Mouse (Mus musculus) intestine, embryonic 15.5 days (tissue): Measurements from ENCODE around the gene Pde12. TPM values are rescaled to one million over a fixed set of nuclear protein-coding genes. Genes with fewer than 3 reads are reported as not detected.
"Not testable (repeated sequence)": the region's sequence is repeated elsewhere in the genome, so short reads cannot be mapped to it uniquely, and the experiment has no call there.

Source experiments
- ATAC-seq: fragments of 200-750 bp; cut with Nextera tagmentation; 2 replicates; pipeline ENCODE4 v1.8.0; 2017; ENCODE audit warnings: moderate TSS enrichment, moderate library complexity
- H3K27ac ChIP-seq: fragments of 300-500 bp; sonication (generic); 2 replicates; pipeline ENCODE4 v1.5.1; 2015; ENCODE audit warnings: mild to moderate bottlenecking, inconsistent platforms
- H3K27me3 ChIP-seq: fragments of 300-500 bp; sonication (generic); replicated peaks from 2 replicates; pipeline ENCODE4 v1.6.1; 2015; ENCODE audit warnings: inconsistent platforms
- H3K36me3 ChIP-seq: fragments of 300-500 bp; sonication (generic); 2 replicates; pipeline ENCODE4 v1.6.1; 2015; ENCODE audit warnings: inconsistent platforms
- H3K4me1 ChIP-seq: fragments of 300-500 bp; sonication (generic); replicated peaks from 2 replicates; pipeline ENCODE4 v1.6.1; 2015; ENCODE audit warnings: inconsistent platforms
- H3K4me2 ChIP-seq: fragments of 300-500 bp; sonication (generic); replicated peaks from 2 replicates; pipeline ENCODE4 v1.6.1; 2015; ENCODE audit warnings: mild to moderate bottlenecking, inconsistent platforms
- H3K4me3 ChIP-seq: fragments of 300-500 bp; sonication (generic); replicated peaks from 2 replicates; pipeline ENCODE4 v1.5.1; 2015; ENCODE audit warnings: inconsistent platforms
- H3K9ac ChIP-seq: fragments of 300-500 bp; sonication (generic); 2 replicates; pipeline ENCODE4 v1.6.1; 2015; ENCODE audit warnings: inconsistent platforms
- H3K9me3 ChIP-seq: fragments of 300-500 bp; sonication (generic); 2 replicates; pipeline ENCODE4 v1.6.1; 2016; ENCODE audit warnings: inconsistent platforms
- WGBS: fragments of 180-500 bp; shearing (Covaris S2); methylation state at CpG from one replicate; pipeline ENCODE4 v1.1.7; 2015; 5-methylcytosine and 5-hydroxymethylcytosine counted together
- polyA plus RNA-seq: library from polyadenylated mRNA; unstranded; fragments of >200 nt; fragmentation: Nextera tagmentation; extraction: Ambion mirVana; gene quantifications from 2 replicates; pipeline ENCODE4 v1.2.1, GENCODE M21; 2015

Pde12 gene
- polyA plus RNA-seq: 10.1 and 10.2 TPM in 2 replicates

DNA sequence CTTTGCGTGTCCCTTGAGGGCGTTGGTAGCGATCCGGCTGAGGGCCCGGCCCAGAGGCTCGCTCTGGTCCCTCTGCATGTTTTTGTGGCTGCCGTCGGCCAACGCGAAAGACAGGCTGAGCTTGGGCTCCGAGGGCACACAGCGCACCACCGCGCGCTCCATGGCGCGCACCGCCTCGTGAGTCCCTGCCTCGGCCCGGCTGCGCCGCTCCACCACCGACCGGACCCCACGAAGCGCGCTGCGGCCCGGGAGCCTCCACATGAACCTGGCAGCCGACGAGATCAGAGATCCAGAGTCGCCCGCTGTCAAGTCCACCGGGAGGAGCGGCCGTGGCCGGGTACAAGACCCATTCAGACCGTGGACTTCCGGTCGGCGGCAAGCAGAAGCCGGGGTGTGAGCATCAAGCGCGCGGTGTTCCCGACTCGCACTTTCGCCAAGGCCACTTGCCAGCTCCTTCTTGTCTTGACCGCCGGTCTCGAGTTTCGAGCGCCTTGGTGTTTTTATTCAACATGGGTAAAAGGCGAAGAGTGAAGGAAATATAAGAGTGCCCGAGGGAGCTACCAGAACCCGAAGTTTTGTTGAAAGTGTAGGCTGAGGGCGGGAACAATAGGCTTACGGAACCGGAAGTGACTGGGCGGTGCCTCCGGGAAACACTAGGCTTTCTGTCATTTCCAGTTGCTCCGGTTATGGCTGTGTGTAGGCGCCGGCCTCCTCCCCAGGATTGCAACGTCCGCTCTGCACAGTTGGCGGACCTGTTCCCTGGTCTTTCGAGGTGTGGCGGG is at the start of gene Pde12:
Gene Pde12, minus strand, starts transcription at position 592 of the 782 bp plus-strand sequence.
- Histone ChIP-seq H3K27me3 (no peaks in the 10 kb centered on the region), H3K4me2 (peak within 1 kb of the TSS; percentile 85), H3K9ac (peak within 1 kb of the TSS; percentile 86), H3K36me3 (peaks cover 5% of the 10 kb centered on the region; the same call in 1 of the 2 replicates), H3K4me1 (peaks cover 5% of the 10 kb centered on the region; the same call in 1 of the 2 replicates), H3K9me3 (no peaks in the 10 kb centered on the region), H3K4me3 (peak within 1 kb of the TSS; percentile 96), H3K27ac (peak within 1 kb of the TSS; percentile 89)
- WGBS: under 1% methylated on average over 70 of the region's 70 CpGs
- ATAC-seq: peak; percentile 93

DNA sequence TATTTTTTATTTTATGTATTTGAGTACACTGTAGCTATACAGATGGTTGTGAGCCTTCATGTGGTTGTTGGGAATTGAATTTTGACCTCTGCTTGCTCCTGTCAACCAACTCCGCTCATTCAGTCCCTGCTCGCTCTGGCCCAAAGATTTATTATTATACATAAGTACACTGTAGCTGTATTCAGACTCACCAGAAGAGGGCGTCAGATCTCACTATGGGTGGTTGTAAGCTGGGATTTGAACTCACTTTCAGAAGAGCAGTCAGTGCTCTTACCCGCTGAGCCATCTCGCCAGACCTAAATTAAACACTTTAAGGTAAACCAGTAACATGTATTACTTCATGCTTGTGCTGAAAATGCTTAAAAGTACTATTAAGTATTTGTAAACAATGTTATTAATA is 35.6 kb upstream of the Pde12 start:
- ATAC-seq, H3K27ac ChIP-seq, H3K9me3 ChIP-seq, H3K4me3 ChIP-seq, H3K4me2 ChIP-seq, H3K4me1 ChIP-seq, H3K36me3 ChIP-seq, H3K9ac ChIP-seq, H3K27me3 ChIP-seq: not testable (repeated sequence)
- WGBS: 83% methylated on average over 5 of the region's 5 CpGs

DNA sequence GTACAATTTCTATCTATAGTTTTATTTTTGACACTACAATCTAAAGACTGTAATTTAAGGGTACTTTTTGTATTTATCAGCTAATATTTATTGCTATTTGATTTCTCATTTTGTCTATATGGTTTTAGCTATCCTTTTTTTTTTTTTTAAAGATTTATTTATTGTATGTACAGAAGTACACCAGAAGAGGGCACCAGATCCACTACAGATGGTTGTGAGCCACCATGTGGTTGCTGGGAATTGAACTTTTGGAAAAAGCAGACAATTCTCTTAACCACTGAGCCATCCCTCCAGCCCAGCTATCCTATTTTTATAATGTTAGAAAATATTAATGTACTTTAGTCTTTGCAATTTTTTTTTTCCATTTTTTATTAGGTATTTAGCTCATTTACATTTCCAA is 28.2 kb upstream of the Pde12 start:
- no peak for ATAC-seq
- Histone ChIP-seq H3K4me2 (no peak overlapping the region), H3K27me3 (no peaks in the 10 kb centered on the region), H3K4me1 (no peaks in the 10 kb centered on the region), H3K9me3 (no peaks in the 10 kb centered on the region), H3K9ac (no peak overlapping the region), H3K4me3 (no peak overlapping the region), H3K27ac (no peak overlapping the region), H3K36me3 (no peaks in the 10 kb centered on the region)

DNA sequence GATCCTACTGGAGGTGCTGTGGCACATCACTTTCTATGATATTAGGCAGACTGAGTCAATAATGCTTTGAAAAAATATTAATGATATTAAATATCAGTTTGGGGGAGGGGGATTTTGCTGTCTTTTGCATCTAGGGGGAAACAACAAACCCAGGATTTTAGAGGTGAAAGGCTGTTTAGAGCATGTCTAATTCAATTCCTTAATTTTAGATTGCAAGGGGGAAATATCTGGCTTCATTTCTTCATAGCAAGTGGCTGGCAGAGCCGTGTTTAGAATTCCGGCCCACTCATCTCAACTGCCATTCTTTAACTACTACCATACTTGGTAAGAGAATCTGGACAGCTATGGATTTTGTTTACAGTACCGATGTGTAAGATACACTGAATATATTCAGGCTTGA is 23.3 kb upstream of the Pde12 start, which contains the start of gene Dnah12:
Gene Dnah12, plus strand, starts transcription at position 301 of the 400 bp plus-strand sequence.
- Histone ChIP-seq H3K9ac (no peak within 1 kb of the TSS), H3K4me2 (no peak within 1 kb of the TSS), H3K27ac (no peak within 1 kb of the TSS), H3K36me3 (no peaks in the 10 kb centered on the region), H3K4me1 (no peaks in the 10 kb centered on the region), H3K9me3 (no peaks in the 10 kb centered on the region), H3K4me3 (no peak within 1 kb of the TSS), H3K27me3 (no peaks in the 10 kb centered on the region)
- no peak for ATAC-seq
- 75% methylated on average over 3 of the region's 3 CpGs for whole genome bisulfite sequencing

DNA sequence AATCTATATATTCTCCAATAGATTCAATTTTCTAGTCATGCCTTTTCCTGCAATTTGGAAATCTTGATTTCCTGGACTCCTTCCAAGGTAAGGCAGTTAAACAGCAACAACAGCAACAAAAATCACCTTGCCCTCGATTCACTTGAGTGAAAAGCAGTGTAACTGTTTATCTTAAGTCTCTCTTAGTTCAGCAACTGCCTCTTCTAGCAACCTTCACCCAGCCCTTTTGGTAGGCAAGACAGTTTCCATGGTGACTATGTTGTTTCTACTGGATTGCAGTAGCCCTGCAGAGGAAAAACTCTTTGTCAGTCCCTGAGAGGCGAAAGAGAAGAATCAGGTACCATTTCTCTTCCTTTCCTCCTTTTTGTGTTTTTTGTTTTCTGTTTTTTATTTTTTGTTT is 21.7 kb upstream of the Pde12 start:
- H3K4me2 ChIP-seq: no peak overlapping the region
- ATAC-seq: no peak
- WGBS: 53% methylated on average over 2 of the region's 2 CpGs
- H3K36me3 ChIP-seq: no peaks in the 10 kb centered on the region
- no peak overlapping the region for H3K27ac ChIP-seq
- no peak overlapping the region for H3K9ac ChIP-seq
- no peaks in the 10 kb centered on the region for H3K9me3 ChIP-seq
- H3K4me1 ChIP-seq: no peaks in the 10 kb centered on the region
- H3K27me3 ChIP-seq: no peaks in the 10 kb centered on the region
- H3K4me3 ChIP-seq: no peak overlapping the region

DNA sequence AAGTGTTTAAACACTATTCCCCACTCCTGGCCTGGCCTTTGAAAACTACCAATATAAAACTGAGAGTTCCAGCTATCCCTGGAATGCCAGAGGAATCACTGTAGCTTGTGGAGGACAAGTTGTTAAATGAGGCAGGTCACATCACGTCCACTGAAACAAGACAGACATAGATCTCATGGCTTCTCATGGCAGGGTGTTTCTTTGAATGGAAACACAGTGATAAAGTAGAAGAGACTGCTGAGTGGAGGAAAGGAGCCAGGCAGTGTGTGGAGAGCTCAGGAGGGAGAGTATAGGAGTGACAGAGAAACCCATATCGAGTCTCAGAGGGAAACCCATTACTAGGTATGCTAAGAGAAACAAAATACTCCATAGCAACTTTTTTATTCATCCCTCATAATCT is 21.0 kb upstream of the Pde12 start:
- Histone ChIP-seq H3K4me1 (no peaks in the 10 kb centered on the region), H3K4me3 (no peak overlapping the region), H3K9ac (no peak overlapping the region), H3K9me3 (no peaks in the 10 kb centered on the region), H3K36me3 (no peaks in the 10 kb centered on the region), H3K27ac (no peak overlapping the region), H3K27me3 (no peaks in the 10 kb centered on the region), H3K4me2 (no peak overlapping the region)
- ATAC-seq: no peak
- WGBS: 46% methylated on average over 2 of the region's 2 CpGs

DNA sequence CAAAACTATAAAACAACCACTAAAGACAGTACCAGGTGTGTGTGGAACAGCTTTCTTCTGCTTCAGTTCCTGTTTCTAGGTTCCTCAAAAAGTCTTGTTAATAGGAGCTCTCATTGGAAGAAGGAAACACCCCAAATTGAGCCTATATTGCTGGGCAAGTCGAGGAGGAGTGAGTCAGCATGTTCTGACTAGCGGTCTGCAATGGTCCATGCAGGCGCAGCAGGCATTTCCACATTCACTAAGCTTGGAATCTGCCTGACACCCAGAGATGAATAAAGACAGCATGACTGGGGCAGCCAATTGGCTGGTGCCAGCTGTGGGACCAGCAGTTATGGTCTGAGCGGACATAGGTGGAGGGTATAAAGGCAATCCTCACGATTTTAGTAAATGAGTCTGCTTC is 6.1 kb upstream of the Pde12 start:
- no peaks in the 10 kb centered on the region for H3K4me1 ChIP-seq
- H3K4me3 ChIP-seq: no peak overlapping the region
- no peaks in the 10 kb centered on the region for H3K36me3 ChIP-seq
- no peak overlapping the region for H3K4me2 ChIP-seq
- no peak overlapping the region for H3K9ac ChIP-seq
- no peak overlapping the region for H3K27ac ChIP-seq
- no peaks in the 10 kb centered on the region for H3K27me3 ChIP-seq
- no peaks in the 10 kb centered on the region for H3K9me3 ChIP-seq
- WGBS: 80% methylated on average over 5 of the region's 5 CpGs
- no peak for ATAC-seq

DNA sequence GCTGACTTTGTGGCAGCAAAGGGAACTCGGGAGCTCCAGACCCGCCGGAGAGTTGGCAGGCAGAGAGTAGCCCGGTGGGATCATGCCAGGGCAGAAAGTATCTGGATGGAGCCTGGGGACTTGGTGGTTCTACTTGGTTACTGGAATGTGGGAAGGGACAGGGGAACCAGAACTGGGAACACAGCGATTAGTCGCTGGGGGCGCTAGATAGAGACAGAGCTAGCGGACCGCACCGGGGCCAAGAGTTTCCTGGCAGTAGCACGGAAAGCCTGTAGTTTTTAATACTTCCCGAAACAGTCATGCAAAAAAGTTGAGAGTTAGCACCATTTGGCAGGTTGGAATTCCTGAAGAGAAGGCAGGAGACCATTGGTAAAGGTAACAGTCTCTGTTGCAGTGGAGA is 5.7 kb upstream of the Pde12 start:
- 20% methylated on average over 12 of the region's 12 CpGs for WGBS
- Histone ChIP-seq H3K27me3 (no peaks in the 10 kb centered on the region), H3K27ac (no peak overlapping the region), H3K4me1 (no peaks in the 10 kb centered on the region; the same call in 1 of the 2 replicates), H3K4me3 (no peak overlapping the region), H3K4me2 (no peak overlapping the region), H3K9me3 (no peaks in the 10 kb centered on the region), H3K9ac (no peak overlapping the region), H3K36me3 (no peaks in the 10 kb centered on the region)
- no peak for ATAC-seq

DNA sequence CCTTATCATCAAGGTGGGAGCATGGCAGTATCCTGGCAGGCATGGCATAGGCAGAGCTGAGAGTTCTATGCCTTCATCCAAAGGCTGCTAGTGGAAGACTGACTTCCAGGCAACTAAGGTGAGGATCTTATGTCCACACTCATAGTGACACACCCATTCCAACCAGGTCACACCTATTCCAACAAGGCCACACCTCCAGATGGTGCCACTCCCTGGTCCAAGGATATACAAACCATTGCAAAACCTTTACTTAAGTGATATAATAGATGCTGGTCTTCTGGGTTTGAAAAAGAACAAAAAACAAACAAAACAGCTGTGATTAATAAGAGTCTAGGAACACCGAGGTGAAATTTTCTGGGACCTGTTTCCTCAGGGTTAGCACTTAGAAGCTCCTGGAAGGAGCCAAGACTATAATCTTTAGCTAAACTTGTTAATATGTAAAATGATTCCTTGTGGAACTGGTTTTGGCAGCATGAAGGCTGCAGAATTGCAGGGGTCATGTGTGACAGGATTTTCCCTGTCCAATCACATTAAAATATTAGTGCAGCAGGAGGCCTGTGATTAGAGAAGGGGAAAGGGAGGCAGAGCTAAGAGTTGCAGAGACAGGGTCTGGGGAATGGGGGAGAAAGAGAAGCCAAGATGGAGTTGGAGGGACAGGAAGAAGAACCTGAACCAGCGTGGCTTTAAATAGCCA is 4.9 kb upstream of the Pde12 start:
- H3K9ac ChIP-seq, ATAC-seq, H3K4me2 ChIP-seq, H3K36me3 ChIP-seq, H3K4me1 ChIP-seq, H3K4me3 ChIP-seq, H3K9me3 ChIP-seq, H3K27ac ChIP-seq, H3K27me3 ChIP-seq: not testable (repeated sequence)
- 78% methylated on average over 2 of the region's 2 CpGs for WGBS

DNA sequence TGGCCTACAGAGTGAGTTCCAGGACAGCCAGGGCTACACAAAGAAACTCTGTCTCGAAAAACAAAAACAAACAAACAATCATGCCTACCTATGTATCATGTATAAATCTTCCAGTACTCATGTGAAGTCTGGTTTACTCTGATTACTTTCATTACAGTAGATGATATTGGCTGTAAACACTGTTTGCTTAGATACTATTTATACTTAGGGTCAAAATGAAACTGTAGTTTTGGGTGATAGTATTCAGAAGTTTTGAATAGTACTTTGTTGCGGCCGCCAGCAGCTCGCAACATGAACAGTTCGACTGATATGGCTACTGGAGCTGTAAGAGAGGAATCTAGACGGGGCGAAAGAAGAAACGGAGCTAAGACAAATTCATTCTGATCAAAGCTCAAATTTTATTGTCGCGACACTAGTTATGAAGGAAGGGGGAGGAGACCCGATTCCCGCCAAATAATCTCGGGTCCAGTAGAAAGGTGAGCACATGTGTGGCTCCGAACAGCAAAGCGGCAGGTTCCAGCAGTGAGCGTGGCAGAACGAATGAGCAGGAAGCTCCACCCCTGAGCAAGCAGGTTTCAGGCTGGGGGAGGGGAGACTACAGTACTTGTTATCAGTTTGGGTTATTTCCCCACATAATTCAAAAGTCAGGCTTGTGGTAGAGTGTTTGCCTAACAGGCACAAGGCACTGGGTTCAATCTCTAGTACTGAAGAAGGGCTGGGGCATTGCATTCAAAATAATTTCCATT is 2.4 kb upstream of the Pde12 start:
- not testable (repeated sequence) for H3K27ac ChIP-seq, H3K27me3 ChIP-seq, H3K4me2 ChIP-seq, H3K9me3 ChIP-seq, H3K4me1 ChIP-seq, ATAC-seq, H3K9ac ChIP-seq, H3K36me3 ChIP-seq, H3K4me3 ChIP-seq
- WGBS: 67% methylated on average over 17 of the region's 17 CpGs

DNA sequence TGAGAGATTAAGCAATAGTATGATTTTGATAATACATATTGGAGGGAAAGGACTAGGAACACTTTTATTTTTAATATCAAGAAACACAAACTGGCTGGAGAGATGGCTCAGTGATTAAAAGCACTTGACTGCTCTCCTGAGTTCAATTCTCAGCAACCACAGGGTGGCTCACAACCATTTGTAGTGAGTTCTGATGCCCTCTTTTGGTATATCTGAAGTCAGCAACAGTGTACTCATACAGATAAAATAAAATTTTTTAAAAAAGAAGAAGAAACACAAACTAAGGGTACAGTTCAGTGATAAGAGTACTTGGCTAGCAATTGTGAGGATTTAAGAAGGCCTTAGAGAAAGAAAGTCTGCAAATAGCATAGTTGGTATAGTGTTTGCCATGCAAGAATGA is 1.3 kb upstream of the Pde12 start:
- Histone ChIP-seq H3K36me3 (no peaks in the 10 kb centered on the region), H3K4me2 (no peak overlapping the region), H3K27ac (no peak overlapping the region), H3K27me3 (no peaks in the 10 kb centered on the region), H3K4me1 (peaks cover 5% of the 10 kb centered on the region; the same call in 1 of the 2 replicates), H3K9me3 (no peaks in the 10 kb centered on the region), H3K9ac (no peak overlapping the region), H3K4me3 (no peak overlapping the region)
- no peak for ATAC-seq
